Mouse (Mus musculus) WW6 (cell line): ENCODE results near the gene Dzip1l.
"Not testable (repeated sequence)": the region's sequence is repeated elsewhere in the genome, so short reads cannot be mapped to it uniquely, and the experiment has no call there.

ENCODE experiments used
- DNase-seq: peaks from one replicate; pipeline ENCODE4 v3.0.0-alpha.2; 2013; ENCODE audit warnings: low read depth, low spot score

Dzip1l gene

GRCm38 (mm10) chr9:99629281-99630011 lies at the start of gene Dzip1l:
Dzip1l (plus strand) TSS chr9:99629496.
- DNase-seq: peak; percentile 61

- no peak for DNase-seq
These were observed 48.6 kb upstream of the Dzip1l start for GRCm38 (mm10) chr9:99580655-99581054.

- DNase-seq: peak; percentile 42
These were observed 41.6 kb upstream of the Dzip1l start for GRCm38 (mm10) chr9:99587505-99588202.

- no peak for DNase-seq
These were observed 38.2 kb upstream of the Dzip1l start for GRCm38 (mm10) chr9:99591144-99591543.

GRCm38 (mm10) chr9:99599127-99599526 lies 30.2 kb upstream of the Dzip1l start:
- DNase-seq: not testable (repeated sequence)

- no peak for DNase-seq
These were observed 25.7 kb upstream of the Dzip1l start for GRCm38 (mm10) chr9:99603566-99603965.

GRCm38 (mm10) chr9:99612202-99612601 lies 17.1 kb upstream of the Dzip1l start, which contains the start of gene A4gnt:
A4gnt (plus strand) TSS chr9:99612502.
- no peak for DNase-seq

- DNase-seq: no peak
These were observed 9.6 kb upstream of the Dzip1l start for GRCm38 (mm10) chr9:99619688-99620087.

- no peak for DNase-seq
These were observed 9.1 kb upstream of the Dzip1l start for GRCm38 (mm10) chr9:99620196-99620595.

- DNase-seq: no peak
These were observed 7.3 kb upstream of the Dzip1l start for GRCm38 (mm10) chr9:99622034-99622433.

- DNase-seq: no peak
These were observed 6.3 kb upstream of the Dzip1l start for GRCm38 (mm10) chr9:99622966-99623365.

GRCm38 (mm10) chr9:99624117-99624516 lies 5.2 kb upstream of the Dzip1l start:
- no peak for DNase-seq

GRCm38 (mm10) chr9:99628581-99628980 lies 715 bp upstream of the Dzip1l start:
- DNase-seq: no peak

- DNase-seq: no peak
These were observed 775 bp downstream of the Dzip1l start for GRCm38 (mm10) chr9:99630071-99630470.

- DNase-seq: no peak
These were observed 1.3 kb downstream of the Dzip1l start for GRCm38 (mm10) chr9:99630528-99631125.

- no peak for DNase-seq
These were observed 2.5 kb downstream of the Dzip1l start for GRCm38 (mm10) chr9:99631781-99632180.

GRCm38 (mm10) chr9:99632264-99632663 lies 3.0 kb downstream of the Dzip1l start:
- DNase-seq: no peak

GRCm38 (mm10) chr9:99636776-99637175 lies 7.5 kb downstream of the Dzip1l start:
- no peak for DNase-seq

GRCm38 (mm10) chr9:99637227-99637626 lies 7.9 kb downstream of the Dzip1l start:
- DNase-seq: no peak

- DNase-seq: no peak
These were observed 8.4 kb downstream of the Dzip1l start for GRCm38 (mm10) chr9:99637736-99638135.

GRCm38 (mm10) chr9:99639957-99640356 lies 10.7 kb downstream of the Dzip1l start:
- no peak for DNase-seq

- DNase-seq: no peak
These were observed 16.1 kb downstream of the Dzip1l start for GRCm38 (mm10) chr9:99645416-99645815.

GRCm38 (mm10) chr9:99646102-99646501 lies 16.8 kb downstream of the Dzip1l start:
- no peak for DNase-seq
